Mouse (Mus musculus) kidney, postnatal 4 days (tissue): ENCODE data around the gene Phlda3.
A peak's percentile ranks its signal among the peaks of the same experiment; 100 is the strongest.

Source experiments
- DNase-seq, 2 experiments: peaks; one replicate each; pipeline ENCODE4 v3.0.0; 2021; ENCODE audit warnings: mixed read lengths in 2 of 2

The Phlda3 gene

GRCm38 (mm10) chr1:135794216-135795134 is 28.6 kb downstream of the Phlda3 start:
- DNase-seq: peak in 1 of 2 experiments; percentile 31

GRCm38 (mm10) chr1:135798492-135798891 is 32.6 kb downstream of the Phlda3 start:
- no peak for DNase-seq

GRCm38 (mm10) chr1:135799109-135799627 is 33.2 kb downstream of the Phlda3 start:
- DNase-seq: no peak

- peak in 1 of 2 experiments; percentile 27 for DNase-seq
Observed at GRCm38 (mm10) chr1:135800192-135800950, 34.5 kb downstream of the Phlda3 start.

GRCm38 (mm10) chr1:135807546-135807945 is 41.6 kb downstream of the Phlda3 start:
- no peak for DNase-seq

GRCm38 (mm10) chr1:135810180-135810579 is 44.3 kb downstream of the Phlda3 start:
- DNase-seq: peak in 1 of 2 experiments; percentile 57

GRCm38 (mm10) chr1:135811016-135811646 is 45.2 kb downstream of the Phlda3 start:
- peak; percentile 95 to 96 for DNase-seq

- no peak for DNase-seq
Observed at GRCm38 (mm10) chr1:135812205-135812604, 46.3 kb downstream of the Phlda3 start.

- no peak for DNase-seq
Observed at GRCm38 (mm10) chr1:135812618-135813017, 46.7 kb downstream of the Phlda3 start.

GRCm38 (mm10) chr1:135813071-135813470 is 47.2 kb downstream of the Phlda3 start:
- no peak for DNase-seq

GRCm38 (mm10) chr1:135813687-135814395 is 47.9 kb downstream of the Phlda3 start:
- peak; percentile 68 to 73 for DNase-seq

- no peak for DNase-seq
Observed at GRCm38 (mm10) chr1:135814531-135814930, 48.6 kb downstream of the Phlda3 start.

- DNase-seq: no peak
Observed at GRCm38 (mm10) chr1:135817595-135817994, 51.7 kb downstream of the Phlda3 start.

GRCm38 (mm10) chr1:135818481-135819086 is 52.7 kb downstream of the Phlda3 start, which contains the start of gene Lad1:
Lad1 (plus strand) TSS chr1:135818598.
- peak; percentile 64 to 82 for DNase-seq
